Mouse (Mus musculus) hindbrain, embryonic 10.5 days (tissue): ENCODE data around the gene Myo1d. TPM values are rescaled to one million over a fixed set of nuclear protein-coding genes. Genes with fewer than 3 reads are reported as not detected.

Experiments used
- DNase-seq: peaks from one replicate; pipeline ENCODE4 v3.0.0-alpha.2; 2017; ENCODE audit warnings: low spot score
- H3K27ac ChIP-seq: fragments of 300-500 bp; sonication (generic); 2 replicates; pipeline ENCODE4 v1.5.1; 2016; ENCODE audit warnings: mild to moderate bottlenecking, moderate library complexity
- H3K27me3 ChIP-seq: fragments of 300-500 bp; sonication (generic); 2 replicates; pipeline ENCODE4 v1.6.1; 2016; ENCODE audit warnings: mild to moderate bottlenecking; ENCODE audit not compliant: poor library complexity, insufficient read depth, severe bottlenecking
- H3K36me3 ChIP-seq: fragments of 300-500 bp; sonication (generic); 2 replicates; pipeline ENCODE4 v1.6.1; 2016; ENCODE audit warnings: mild to moderate bottlenecking, moderate library complexity
- H3K4me1 ChIP-seq: fragments of 300-500 bp; sonication (generic); replicated peaks from 2 replicates; pipeline ENCODE4 v1.6.1; 2016; ENCODE audit warnings: mild to moderate bottlenecking
- H3K4me3 ChIP-seq: fragments of 300-500 bp; sonication (generic); 2 replicates; pipeline ENCODE4 v1.5.1; 2016; ENCODE audit warnings: mild to moderate bottlenecking, moderate library complexity
- H3K9me3 ChIP-seq: fragments of 300-500 bp; sonication (generic); 2 replicates; pipeline ENCODE4 v1.6.1; 2016; ENCODE audit warnings: mild to moderate bottlenecking, moderate library complexity
- WGBS: fragments of 180-500 bp; shearing (Covaris S2); methylation state at CpG from one replicate; pipeline ENCODE4 v1.1.7; 2016; 5-methylcytosine and 5-hydroxymethylcytosine counted together
- polyA plus RNA-seq: library from polyadenylated mRNA; unstranded; fragments of >200 nt; fragmentation: Nextera tagmentation; extraction: Ambion mirVana; gene quantifications from 2 replicates; pipeline ENCODE4 v1.2.1, GENCODE M21; 2016

Gene Myo1d
- polyA plus RNA-seq, 1 experiment from 2014 or later = 2.6 TPM

DNA sequence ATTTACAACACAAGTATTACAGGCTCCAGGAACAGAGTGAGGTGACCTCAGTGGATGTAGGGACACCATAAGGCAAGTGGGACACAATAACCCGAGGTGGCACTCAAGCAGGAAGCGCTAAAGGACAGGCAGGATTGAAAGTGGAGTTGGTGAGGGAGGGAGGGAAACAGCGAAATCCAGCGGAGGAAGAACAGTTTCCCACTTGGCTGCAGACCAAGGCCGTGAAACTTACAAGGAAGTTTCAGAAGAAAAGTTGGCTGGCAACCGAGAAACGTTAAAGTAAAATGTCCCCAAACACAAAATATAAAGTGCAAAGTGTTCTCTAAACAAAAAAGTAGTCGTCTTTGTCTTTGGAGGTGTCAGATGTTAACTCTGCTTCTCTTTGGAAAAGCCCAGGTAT, 15.6 kb upstream of the Myo1d start:
- H3K36me3 ChIP-seq = no peaks in the 10 kb centered on the region
- H3K27me3 ChIP-seq = no peaks in the 10 kb centered on the region
- H3K4me1 ChIP-seq = no peaks in the 10 kb centered on the region
- no peak for DNase-seq
- H3K27ac ChIP-seq = no peak overlapping the region
- WGBS = 81% methylated on average over 8 of the region's 8 CpGs
- no peak overlapping the region for H3K4me3 ChIP-seq
- no peaks in the 10 kb centered on the region for H3K9me3 ChIP-seq

DNA sequence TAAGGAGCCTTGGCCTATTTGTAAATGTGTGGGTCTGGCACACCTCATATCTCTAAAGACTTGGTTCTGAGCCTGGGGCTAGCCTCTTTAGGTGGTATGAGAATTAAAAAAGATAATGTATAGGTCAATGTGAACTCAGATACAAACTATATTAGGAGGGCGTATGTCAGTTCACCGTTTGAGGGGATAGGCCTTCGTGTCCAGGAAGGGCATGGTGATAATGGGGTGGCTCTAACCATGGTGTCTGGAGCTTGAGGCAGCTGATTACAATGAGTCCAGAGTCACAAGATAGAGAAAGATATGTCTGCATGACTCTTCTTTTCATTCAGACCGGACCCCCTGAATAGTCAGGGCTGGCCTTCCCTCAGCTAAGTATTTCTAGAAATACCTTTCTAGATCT, 14.5 kb upstream of the Myo1d start:
- Histone ChIP-seq H3K4me3 (no peak overlapping the region), H3K27me3 (no peaks in the 10 kb centered on the region), H3K27ac (no peak overlapping the region), H3K9me3 (no peaks in the 10 kb centered on the region), H3K4me1 (no peaks in the 10 kb centered on the region), H3K36me3 (no peaks in the 10 kb centered on the region)
- 87% methylated on average over 4 of the region's 4 CpGs for WGBS
- no peak for DNase-seq

DNA sequence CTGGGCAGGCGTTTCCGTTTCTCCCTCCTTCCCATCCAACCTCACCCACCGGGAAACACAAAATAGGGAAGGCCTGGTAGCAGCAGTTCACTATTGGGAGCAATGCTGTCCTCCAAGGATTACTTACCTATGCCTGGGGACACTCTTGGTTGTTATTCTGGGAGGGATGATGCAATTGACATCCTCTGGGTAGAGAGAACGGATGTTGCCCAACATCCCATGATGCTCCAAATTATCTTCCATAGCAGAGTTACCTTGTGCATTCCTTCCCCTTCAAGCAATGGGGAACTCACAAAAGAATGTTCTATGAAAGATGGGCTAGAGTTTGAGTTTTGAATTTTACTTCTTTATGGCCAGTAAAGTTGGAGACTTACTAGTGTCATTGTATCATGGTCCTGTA, 13.6 kb upstream of the Myo1d start:
- Histone ChIP-seq H3K27me3 (no peaks in the 10 kb centered on the region), H3K4me1 (no peaks in the 10 kb centered on the region), H3K4me3 (no peak overlapping the region), H3K27ac (no peak overlapping the region), H3K36me3 (no peaks in the 10 kb centered on the region), H3K9me3 (no peaks in the 10 kb centered on the region)
- WGBS = 92% methylated on average over 4 of the region's 4 CpGs
- no peak for DNase-seq

DNA sequence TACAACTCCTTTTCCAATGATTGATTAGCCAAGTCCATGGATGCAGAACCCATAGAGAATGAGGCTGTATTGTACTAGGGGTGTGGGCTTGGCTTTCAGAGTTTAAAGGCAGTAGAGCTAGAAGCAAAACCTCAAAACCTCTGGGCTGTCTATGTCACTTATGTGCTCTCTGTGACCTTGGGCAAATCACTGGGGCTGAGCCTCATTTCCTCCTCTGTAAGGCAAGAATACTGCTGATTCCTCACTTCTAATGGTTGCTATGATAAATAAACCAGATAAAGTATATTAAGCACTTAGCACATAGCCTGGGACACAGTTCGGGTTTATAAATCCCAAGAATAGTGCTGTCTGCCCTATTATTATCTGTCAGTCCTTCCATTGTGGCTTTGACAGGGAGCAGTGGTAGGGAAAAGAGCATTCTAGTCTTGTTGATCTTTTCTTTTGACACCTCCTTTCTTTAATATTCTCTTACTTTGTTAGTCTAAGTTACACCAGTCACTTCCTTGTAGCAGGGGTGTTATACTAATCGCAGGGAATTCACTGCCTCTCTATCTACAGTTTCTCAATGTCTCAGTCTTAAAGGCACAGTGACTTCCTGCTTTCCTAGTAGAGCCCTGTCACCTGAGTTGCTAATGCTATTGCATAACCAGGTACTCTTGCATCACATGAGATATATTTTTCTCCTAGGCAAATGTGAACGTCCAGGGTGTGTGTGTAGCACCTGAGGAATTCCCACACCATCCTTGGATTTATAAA, 12.0 kb upstream of the Myo1d start:
- Histone ChIP-seq H3K36me3 (no peaks in the 10 kb centered on the region), H3K4me3 (no peak overlapping the region), H3K27me3 (no peaks in the 10 kb centered on the region), H3K4me1 (no peaks in the 10 kb centered on the region), H3K9me3 (no peaks in the 10 kb centered on the region), H3K27ac (no peak overlapping the region)
- no peak for DNase-seq
- WGBS = 80% methylated on average over 3 of the region's 3 CpGs

DNA sequence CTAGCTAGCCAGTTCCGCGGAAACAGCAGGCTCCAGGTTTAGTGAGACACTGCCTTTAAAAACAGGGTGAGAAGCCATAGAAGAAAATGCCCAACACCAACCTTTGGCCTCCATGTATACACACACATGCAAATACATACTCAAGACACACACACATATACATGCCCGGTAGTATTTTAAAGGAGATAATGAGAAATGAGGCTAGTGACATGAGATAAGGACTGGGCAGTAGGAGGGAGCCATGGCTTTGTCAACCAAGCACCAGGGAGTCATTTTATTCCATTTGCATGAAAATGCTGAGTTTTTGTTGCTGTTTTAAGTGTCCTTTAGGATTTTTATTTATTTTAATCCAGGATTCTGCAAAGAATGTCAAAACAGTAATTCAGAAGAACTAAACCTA, 10.6 kb upstream of the Myo1d start:
- Histone ChIP-seq H3K27me3 (no peaks in the 10 kb centered on the region), H3K4me3 (no peak overlapping the region), H3K9me3 (no peaks in the 10 kb centered on the region), H3K36me3 (no peaks in the 10 kb centered on the region), H3K4me1 (no peaks in the 10 kb centered on the region), H3K27ac (no peak overlapping the region)
- DNase-seq = no peak
- WGBS = 76% methylated on average over 3 of the region's 3 CpGs

DNA sequence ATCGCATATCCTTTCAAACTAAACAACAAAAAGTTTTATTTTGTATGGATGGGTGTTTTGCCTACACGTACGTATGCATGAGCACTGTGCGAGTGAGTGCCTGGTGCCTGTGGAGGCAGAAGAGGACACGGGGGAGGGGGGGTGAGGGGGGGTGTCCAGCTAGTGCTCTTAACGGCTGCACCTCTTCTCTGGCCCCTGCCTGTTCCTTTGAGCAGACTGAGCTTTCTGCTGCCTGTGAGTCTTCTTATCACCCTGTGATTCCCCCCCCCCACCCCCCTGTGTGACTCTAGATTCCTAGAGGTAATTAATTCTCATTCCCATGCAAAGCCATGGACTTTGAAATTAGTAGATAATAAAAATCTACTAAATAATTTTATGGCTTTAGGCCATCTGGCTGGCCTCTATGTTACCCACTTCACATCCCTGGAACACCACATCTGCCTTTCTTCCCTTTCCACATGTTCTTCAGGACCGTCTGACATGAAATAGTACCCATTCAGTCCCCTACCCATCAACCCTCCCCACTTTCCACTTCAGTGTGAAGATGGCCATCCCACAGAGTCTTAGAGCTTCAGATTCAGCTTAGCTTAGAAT, 9.9 kb upstream of the Myo1d start:
- DNase-seq = no peak
- Histone ChIP-seq H3K4me3 (no peak overlapping the region), H3K27me3 (no peaks in the 10 kb centered on the region), H3K27ac (no peak overlapping the region), H3K9me3 (no peaks in the 10 kb centered on the region), H3K4me1 (no peaks in the 10 kb centered on the region), H3K36me3 (no peaks in the 10 kb centered on the region)
- 72% methylated on average over 7 of the region's 7 CpGs for WGBS

DNA sequence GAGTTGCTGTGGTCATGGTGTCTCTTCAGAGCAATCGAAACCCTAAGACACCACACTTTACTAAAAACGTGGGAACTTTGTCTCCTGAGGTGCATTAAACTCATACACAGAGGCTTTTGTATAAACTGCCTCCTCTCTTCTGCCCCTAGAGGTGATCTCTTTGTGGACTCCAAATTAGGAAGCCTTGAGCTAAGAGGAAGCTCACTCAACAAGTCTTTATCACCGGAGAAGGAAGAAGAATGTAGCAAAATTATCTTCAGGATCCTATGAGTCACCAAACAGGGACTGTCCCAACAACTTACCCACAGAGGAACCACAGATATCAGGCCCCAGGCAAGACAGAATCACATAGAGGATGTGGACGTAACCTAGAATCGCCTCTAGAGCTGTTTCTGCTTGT, 5.8 kb upstream of the Myo1d start:
- no peak overlapping the region for H3K27ac ChIP-seq
- no peak overlapping the region for H3K4me3 ChIP-seq
- no peaks in the 10 kb centered on the region for H3K27me3 ChIP-seq
- H3K4me1 ChIP-seq = no peaks in the 10 kb centered on the region
- WGBS = 80% methylated on average over 5 of the region's 5 CpGs
- H3K9me3 ChIP-seq = no peaks in the 10 kb centered on the region
- H3K36me3 ChIP-seq = no peaks in the 10 kb centered on the region
- no peak for DNase-seq

DNA sequence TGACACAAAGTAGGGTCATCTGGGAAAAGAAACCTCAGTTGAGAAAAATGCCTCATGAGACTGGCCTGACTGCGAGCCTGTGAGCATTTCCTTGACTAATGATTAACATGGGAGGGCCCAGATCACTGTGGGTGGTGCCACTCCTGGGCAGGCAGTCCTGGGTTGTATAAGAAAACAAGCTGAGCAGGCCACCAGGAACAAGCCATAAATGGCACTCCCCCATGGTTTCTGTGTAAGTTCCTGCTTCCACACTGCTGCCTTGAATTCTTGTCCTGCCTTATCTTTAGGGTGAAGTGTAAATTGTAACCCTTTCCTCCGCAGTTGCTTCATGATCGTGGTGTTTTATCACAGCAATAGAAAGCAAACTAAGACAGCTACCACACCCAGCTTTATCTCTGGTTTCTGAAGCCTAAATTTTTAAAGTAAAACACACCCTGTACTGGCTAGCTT, 4.5 kb upstream of the Myo1d start:
- H3K9me3 ChIP-seq = no peaks in the 10 kb centered on the region
- DNase-seq = no peak
- no peaks in the 10 kb centered on the region for H3K36me3 ChIP-seq
- H3K4me1 ChIP-seq = peaks cover 9% of the 10 kb centered on the region
- H3K27ac ChIP-seq = no peak overlapping the region
- H3K27me3 ChIP-seq = peaks cover 4% of the 10 kb centered on the region
- WGBS = 57% methylated on average over 3 of the region's 3 CpGs
- no peak overlapping the region for H3K4me3 ChIP-seq

DNA sequence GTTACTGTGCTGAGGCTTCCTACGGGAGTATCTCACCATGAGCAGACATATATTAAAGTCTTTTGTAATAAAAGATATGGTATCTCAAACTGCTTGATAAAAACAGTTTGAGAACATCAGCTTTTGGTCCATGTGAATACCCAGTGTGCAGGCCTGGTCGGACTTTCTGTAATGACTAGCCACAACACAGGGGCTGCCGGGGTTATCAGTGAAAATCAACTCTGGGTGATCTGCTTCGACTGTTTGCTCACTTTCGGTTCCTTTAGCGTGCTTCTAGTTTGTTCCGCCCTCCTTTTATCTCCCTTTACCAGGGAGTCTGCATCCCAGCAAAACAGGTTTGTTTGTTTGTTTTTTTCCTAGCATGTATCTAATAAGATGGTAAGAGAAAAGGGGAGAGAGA, 3.6 kb upstream of the Myo1d start:
- Histone ChIP-seq H3K9me3 (no peaks in the 10 kb centered on the region), H3K27me3 (peaks cover 11% of the 10 kb centered on the region), H3K36me3 (no peaks in the 10 kb centered on the region), H3K4me1 (peaks cover 13% of the 10 kb centered on the region), H3K4me3 (no peak overlapping the region), H3K27ac (no peak overlapping the region)
- 81% methylated on average over 7 of the region's 7 CpGs for WGBS
- no peak for DNase-seq

DNA sequence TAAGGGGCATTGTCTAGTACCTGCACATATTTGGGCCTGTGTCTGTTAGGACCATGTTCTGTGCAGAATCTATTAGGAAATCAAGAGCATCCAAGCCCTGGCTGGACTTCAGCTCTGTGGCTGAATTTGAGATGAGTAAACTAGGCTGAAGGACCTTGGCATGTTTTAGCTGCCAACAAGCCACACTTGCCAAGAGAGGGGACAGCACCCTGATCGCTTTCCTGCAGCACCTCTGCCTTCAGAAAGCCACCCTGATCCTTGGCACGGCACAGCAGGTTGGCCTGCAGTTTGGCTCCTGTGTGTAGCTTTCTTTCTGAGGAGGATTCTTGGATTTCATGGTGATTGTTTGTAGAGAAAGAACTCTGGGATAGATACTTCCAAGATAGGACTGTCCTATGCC, 1.7 kb upstream of the Myo1d start:
- DNase-seq = no peak
- Histone ChIP-seq H3K4me3 (no peak overlapping the region), H3K36me3 (no peaks in the 10 kb centered on the region), H3K27me3 (peaks cover 23% of the 10 kb centered on the region), H3K4me1 (peaks cover 13% of the 10 kb centered on the region), H3K27ac (no peak overlapping the region), H3K9me3 (no peaks in the 10 kb centered on the region)
- 91% methylated on average over 2 of the region's 2 CpGs for WGBS

DNA sequence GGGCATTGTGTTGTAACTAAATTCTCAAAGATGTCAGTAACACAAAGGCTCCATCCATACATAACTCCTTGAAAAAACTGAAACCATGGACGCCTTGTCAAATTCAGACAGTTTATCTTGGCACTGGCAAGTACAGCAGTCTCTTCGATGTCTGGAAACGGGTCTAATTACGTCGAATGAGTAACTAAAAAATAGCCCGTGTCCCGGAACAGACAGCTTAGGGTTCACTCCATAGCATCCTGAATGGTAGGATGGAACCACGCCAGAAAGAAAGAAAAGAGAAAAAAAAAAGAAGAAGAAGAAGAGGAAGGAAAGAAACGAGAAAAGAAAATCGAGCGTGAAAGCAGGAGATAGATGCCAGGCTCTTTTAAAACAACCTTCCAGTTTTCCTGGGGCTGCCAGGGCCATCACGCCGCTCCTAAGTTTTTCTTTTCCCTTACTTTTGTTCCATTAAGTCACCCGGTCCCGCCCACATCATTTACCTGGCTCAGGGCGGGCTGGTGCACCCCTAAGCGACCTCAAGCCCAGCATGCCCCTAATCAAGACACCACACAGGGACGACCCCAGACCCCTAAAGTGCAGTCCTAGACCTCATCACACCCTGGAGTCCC, 804 bp downstream of the Myo1d start:
- peak overlapping the region; percentile 82 for H3K27ac ChIP-seq
- peaks cover 13% of the 10 kb centered on the region for H3K4me1 ChIP-seq
- no peaks in the 10 kb centered on the region for H3K9me3 ChIP-seq
- H3K36me3 ChIP-seq = no peaks in the 10 kb centered on the region
- WGBS = 5% methylated on average over 18 of the region's 18 CpGs
- H3K27me3 ChIP-seq = peaks cover 26% of the 10 kb centered on the region
- DNase-seq = no peak
- peak overlapping the region; percentile 72 for H3K4me3 ChIP-seq

DNA sequence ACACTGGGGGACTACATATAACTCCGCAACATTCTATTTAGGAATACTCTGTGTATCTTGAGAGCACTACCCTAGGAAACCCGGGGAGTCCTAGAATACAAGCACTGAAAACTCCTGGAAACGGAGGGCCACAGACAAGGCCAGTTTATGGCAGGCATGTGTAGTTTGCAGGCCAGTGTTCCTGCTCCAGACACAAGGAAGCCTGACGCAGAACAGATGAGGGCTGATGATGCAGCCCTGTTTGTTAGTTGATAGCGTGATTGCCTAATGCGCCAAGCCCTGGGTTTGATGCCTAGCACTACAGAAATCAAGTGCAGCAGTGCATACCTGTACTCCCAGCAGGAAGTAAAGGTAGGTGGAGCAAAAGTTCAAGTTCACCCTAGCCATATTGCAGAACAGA, 1.7 kb downstream of the Myo1d start:
- H3K9me3 ChIP-seq = no peaks in the 10 kb centered on the region
- DNase-seq = no peak
- WGBS = 80% methylated on average over 6 of the region's 6 CpGs

DNA sequence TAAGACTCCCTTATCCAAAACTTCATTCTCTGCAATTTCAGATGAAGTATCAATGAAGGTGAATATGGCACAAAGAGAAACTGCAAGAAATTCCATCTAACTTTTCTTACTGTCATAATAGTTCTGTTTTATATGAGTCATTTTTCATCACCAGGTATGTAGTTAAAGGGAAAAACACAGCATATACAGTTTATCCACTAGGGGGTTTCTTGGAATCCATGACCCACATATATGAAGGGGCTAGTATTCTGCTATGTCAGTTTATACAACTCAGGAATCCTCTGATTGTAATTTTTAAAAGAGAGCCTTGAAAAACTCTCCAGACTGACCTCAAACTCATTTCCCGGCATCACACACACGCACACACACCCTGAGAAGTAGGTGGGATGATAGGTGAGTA, 2.1 kb downstream of the Myo1d start:
- H3K27ac ChIP-seq = no peak overlapping the region
- no peaks in the 10 kb centered on the region for H3K36me3 ChIP-seq
- H3K9me3 ChIP-seq = no peaks in the 10 kb centered on the region
- peaks cover 13% of the 10 kb centered on the region for H3K4me1 ChIP-seq
- DNase-seq = no peak
- peaks cover 31% of the 10 kb centered on the region for H3K27me3 ChIP-seq
- no peak overlapping the region for H3K4me3 ChIP-seq
- 85% methylated on average over 2 of the region's 2 CpGs for WGBS

More for the DNA sequence above, 1.7 kb downstream of the Myo1d start:
- H3K4me3 ChIP-seq = no peak overlapping the region
- no peaks in the 10 kb centered on the region for H3K36me3 ChIP-seq
- H3K27me3 ChIP-seq = peaks cover 31% of the 10 kb centered on the region
- H3K4me1 ChIP-seq = peaks cover 13% of the 10 kb centered on the region
- no peak overlapping the region for H3K27ac ChIP-seq
